Mouse (Mus musculus): ENCODE measurements at regions not wholly inside any gene's neighbourhood (a gene's known extent, or its start where the extent isn't known, plus 50 kb on each side); places are given as distances from the start of the nearest gene placed in this dataset.
"Not testable (repeated sequence)": the region's sequence is repeated elsewhere in the genome, so short reads cannot be mapped to it uniquely, and the experiment has no call there.

- Histone ChIP-seq H3K36me3 (ENCODE audit: insufficient read depth) (no peaks in the 10 kb centered on the region), H3K9ac (no peak overlapping the region), H3K9me3 (ENCODE audit: low read depth, low read length) (no peaks in the 10 kb centered on the region), H3K27ac (ENCODE audit: low read depth) (no peak overlapping the region), H3K4me2 (no peak overlapping the region), H3K27me3 (ENCODE audit: insufficient read depth, low read length) (no peaks in the 10 kb centered on the region), H3K4me1 (ENCODE audit: insufficient read depth) (no peaks in the 10 kb centered on the region), H3K4me3 (ENCODE audit: low read depth, low read length) (no peak overlapping the region)
- DNase-seq (peak; percentile 36), ATAC-seq (ENCODE audit: insufficient read depth) (no peak)
- TF ChIP-seq CTCF (IDR thresholded peaks at IDR 0.05; ENCODE audit: low read depth), result no peak
- WGBS, result 67% methylated on average over 2 of the region's 2 CpGs
Observed at GRCm38 (mm10) chr9:82300046-82300445, 436.6 kb downstream of the Mei4 start.

- Histone ChIP-seq H3K27ac (ENCODE audit: low read depth) (no peak overlapping the region), H3K36me3 (ENCODE audit: insufficient read depth) (no peaks in the 10 kb centered on the region), H3K9ac (no peak overlapping the region), H3K4me2 (no peak overlapping the region), H3K27me3 (ENCODE audit: insufficient read depth, low read length) (no peaks in the 10 kb centered on the region), H3K4me1 (ENCODE audit: insufficient read depth) (no peaks in the 10 kb centered on the region), H3K4me3 (ENCODE audit: low read depth, low read length) (no peak overlapping the region), H3K9me3 (ENCODE audit: low read depth, low read length) (no peaks in the 10 kb centered on the region)
- 74% methylated on average over 2 of the region's 2 CpGs for WGBS
- no peak for TF ChIP-seq CTCF (IDR thresholded peaks at IDR 0.05; ENCODE audit: low read depth)
- DNase-seq, result no peak
- ATAC-seq (ENCODE audit: insufficient read depth), result no peak
Observed at GRCm38 (mm10) chr9:82306285-82306684, 442.8 kb downstream of the Mei4 start.

GRCm38 (mm10) chr9:82312466-82312865 lies 449.0 kb downstream of the Mei4 start:
- DNase-seq (no peak), ATAC-seq (ENCODE audit: insufficient read depth) (no peak)
- no peaks in the 10 kb centered on the region for H3K4me1 ChIP-seq (ENCODE audit: insufficient read depth)
- no peaks in the 10 kb centered on the region for H3K27me3 ChIP-seq (ENCODE audit: insufficient read depth, low read length)
- H3K4me2 ChIP-seq, result no peak overlapping the region
- H3K9me3 ChIP-seq (ENCODE audit: low read depth, low read length), result no peaks in the 10 kb centered on the region
- no peak overlapping the region for H3K27ac ChIP-seq (ENCODE audit: low read depth)
- no peak for TF ChIP-seq CTCF (IDR thresholded peaks at IDR 0.05; ENCODE audit: low read depth)
- H3K9ac ChIP-seq, result no peak overlapping the region
- 75% methylated on average over 2 of the region's 2 CpGs for WGBS
- no peaks in the 10 kb centered on the region for H3K36me3 ChIP-seq (ENCODE audit: insufficient read depth)
- no peak overlapping the region for H3K4me3 ChIP-seq (ENCODE audit: low read depth, low read length)

GRCm38 (mm10) chr9:82340452-82340851 lies 477.0 kb downstream of the Mei4 start:
- H3K4me2 ChIP-seq, result no peak overlapping the region
- no peaks in the 10 kb centered on the region for H3K27me3 ChIP-seq (ENCODE audit: insufficient read depth, low read length)
- no peaks in the 10 kb centered on the region for H3K36me3 ChIP-seq (ENCODE audit: insufficient read depth)
- H3K4me1 ChIP-seq (ENCODE audit: insufficient read depth), result no peaks in the 10 kb centered on the region
- no peak overlapping the region for H3K27ac ChIP-seq (ENCODE audit: low read depth)
- DNase-seq, result no peak
- no peak overlapping the region for H3K9ac ChIP-seq
- no peak for TF ChIP-seq CTCF (IDR thresholded peaks at IDR 0.05; ENCODE audit: low read depth)
- WGBS, result 50% methylated on average over 3 of the region's 3 CpGs
- H3K9me3 ChIP-seq (ENCODE audit: low read depth, low read length), result no peaks in the 10 kb centered on the region
- no peak for ATAC-seq (ENCODE audit: insufficient read depth)
- no peak overlapping the region for H3K4me3 ChIP-seq (ENCODE audit: low read depth, low read length)

- H3K4me1 ChIP-seq (ENCODE audit: insufficient read depth); H3K9ac ChIP-seq; H3K36me3 ChIP-seq (ENCODE audit: insufficient read depth); H3K4me3 ChIP-seq (ENCODE audit: low read depth, low read length); DNase-seq; H3K27ac ChIP-seq (ENCODE audit: low read depth); H3K4me2 ChIP-seq; ATAC-seq (ENCODE audit: insufficient read depth); H3K27me3 ChIP-seq (ENCODE audit: insufficient read depth, low read length); H3K9me3 ChIP-seq (ENCODE audit: low read depth, low read length): not testable (repeated sequence)
Observed at GRCm38 (mm10) chr9:82350784-82351183, 478.6 kb upstream of the Irak1bp1 start.

- H3K36me3 ChIP-seq (ENCODE audit: insufficient read depth), result no peaks in the 10 kb centered on the region
- no peaks in the 10 kb centered on the region for H3K27me3 ChIP-seq (ENCODE audit: insufficient read depth, low read length)
- H3K4me3 ChIP-seq (ENCODE audit: low read depth, low read length), result no peak overlapping the region
- no peak for TF ChIP-seq CTCF (IDR thresholded peaks at IDR 0.05; ENCODE audit: low read depth)
- no peaks in the 10 kb centered on the region for H3K9me3 ChIP-seq (ENCODE audit: low read depth, low read length)
- no peak for ATAC-seq (ENCODE audit: insufficient read depth)
- 76% methylated on average over 2 of the region's 2 CpGs for WGBS
- no peaks in the 10 kb centered on the region for H3K4me1 ChIP-seq (ENCODE audit: insufficient read depth)
- H3K4me2 ChIP-seq, result no peak overlapping the region
- DNase-seq, result no peak
- no peak overlapping the region for H3K9ac ChIP-seq
- no peak overlapping the region for H3K27ac ChIP-seq (ENCODE audit: low read depth)
Observed at GRCm38 (mm10) chr9:82359573-82359972, 469.8 kb upstream of the Irak1bp1 start.

GRCm38 (mm10) chr9:82402355-82402754 lies 427.0 kb upstream of the Irak1bp1 start:
- Histone ChIP-seq H3K9ac (no peak overlapping the region), H3K36me3 (ENCODE audit: insufficient read depth) (no peaks in the 10 kb centered on the region), H3K9me3 (ENCODE audit: low read depth, low read length) (no peaks in the 10 kb centered on the region), H3K4me3 (ENCODE audit: low read depth, low read length) (no peak overlapping the region), H3K4me1 (ENCODE audit: insufficient read depth) (no peaks in the 10 kb centered on the region), H3K27ac (ENCODE audit: low read depth) (no peak overlapping the region), H3K27me3 (ENCODE audit: insufficient read depth, low read length) (no peaks in the 10 kb centered on the region), H3K4me2 (no peak overlapping the region)
- DNase-seq (no peak), ATAC-seq (ENCODE audit: insufficient read depth) (no peak)
- 0 out of 2 replicates have a peak, but pooled peaks have one; percentile 9 for TF ChIP-seq CTCF (IDR thresholded peaks at IDR 0.05; ENCODE audit: low read depth)
- WGBS, result 62% methylated on average over 3 of the region's 3 CpGs

- no peak overlapping the region for H3K4me2 ChIP-seq
- no peaks in the 10 kb centered on the region for H3K36me3 ChIP-seq (ENCODE audit: insufficient read depth)
- DNase-seq, result peak; percentile 26
- H3K27ac ChIP-seq (ENCODE audit: low read depth), result no peak overlapping the region
- H3K4me1 ChIP-seq (ENCODE audit: insufficient read depth), result no peaks in the 10 kb centered on the region
- no peaks in the 10 kb centered on the region for H3K9me3 ChIP-seq (ENCODE audit: low read depth, low read length)
- ATAC-seq (ENCODE audit: insufficient read depth), result peak; percentile 63; the same call in 1 of the 2 replicates
- no peak overlapping the region for H3K9ac ChIP-seq
- peak; percentile 45 for TF ChIP-seq CTCF (IDR thresholded peaks at IDR 0.05; ENCODE audit: low read depth)
- H3K27me3 ChIP-seq (ENCODE audit: insufficient read depth, low read length), result no peaks in the 10 kb centered on the region
- no peak overlapping the region for H3K4me3 ChIP-seq (ENCODE audit: low read depth, low read length)
Observed at GRCm38 (mm10) chr9:82404010-82404409, 425.3 kb upstream of the Irak1bp1 start.
